Mouse (Mus musculus): ENCODE measurements around the gene Ascl5. TPM values are rescaled to one million over a fixed set of nuclear protein-coding genes. Genes with fewer than 3 reads are reported as not detected.
A peak's percentile ranks its signal among the peaks of the same experiment; 100 is the strongest.

The Ascl5 gene
- total RNA-seq, 1 experiment from 2014 or later = not detected

GRCm38 (mm10) chr1:136040874-136041273, 9.7 kb upstream of the Ascl5 start:
- ATAC-seq (replicated peaks in 1 of 2; ENCODE audit: insufficient read depth in 1 of 2, low FRiP score in 2 of 2, low TSS enrichment in 1 of 2, low read depth in 1 of 2, poor library complexity in 2 of 2, severe bottlenecking in 2 of 2) = no peak

DNA sequence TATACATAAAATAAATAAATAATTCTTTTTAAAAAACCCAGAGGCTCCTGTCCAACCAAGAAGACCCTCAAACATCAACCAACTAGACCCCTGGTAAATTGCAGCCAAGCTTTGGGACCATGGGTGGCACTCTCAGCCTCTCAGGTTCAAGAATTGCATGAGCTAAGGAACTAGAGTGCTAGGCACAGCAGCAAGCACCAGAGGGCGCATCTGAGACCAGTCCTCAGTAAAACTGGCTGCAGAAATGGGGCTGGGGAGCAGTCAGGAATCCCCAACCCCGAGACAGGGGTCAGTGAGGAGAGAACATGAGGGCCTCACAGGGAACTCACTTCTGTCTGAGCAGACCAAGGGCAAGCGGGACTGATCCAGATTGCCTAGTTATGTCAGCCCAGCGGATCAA, 4.8 kb upstream of the Ascl5 start:
- ATAC-seq (replicated peaks in 1 of 2; ENCODE audit: insufficient read depth in 1 of 2, low FRiP score in 2 of 2, low TSS enrichment in 1 of 2, low read depth in 1 of 2, poor library complexity in 2 of 2, severe bottlenecking in 2 of 2) = peak; percentile 63 to 69; a peak in 3 of 4 replicates

DNA sequence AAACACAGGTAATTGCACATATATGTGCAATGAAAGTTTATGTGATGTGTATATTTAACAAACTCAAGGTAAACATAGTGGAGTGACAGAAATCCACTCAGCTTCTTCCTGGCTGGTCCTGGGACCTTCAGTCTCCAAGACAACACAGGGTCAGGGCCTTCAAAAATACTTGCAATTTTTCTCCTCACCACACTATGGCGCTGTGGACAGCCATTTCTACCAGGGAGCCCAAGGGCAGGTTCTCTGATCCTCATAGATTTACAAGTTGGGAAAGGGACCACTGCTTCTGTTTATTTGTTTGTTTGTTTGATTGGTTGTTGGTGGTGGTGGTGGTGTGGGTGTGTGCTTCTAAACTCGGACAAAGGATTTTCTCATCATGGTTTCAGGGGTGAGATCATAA, 3.2 kb upstream of the Ascl5 start:
- 0 out of 4 replicates have a peak, but pooled peaks of 1 of the 2 experiments have one; percentile 46 for ATAC-seq (replicated peaks in 1 of 2; ENCODE audit: insufficient read depth in 1 of 2, low FRiP score in 2 of 2, low TSS enrichment in 1 of 2, low read depth in 1 of 2, poor library complexity in 2 of 2, severe bottlenecking in 2 of 2)

DNA sequence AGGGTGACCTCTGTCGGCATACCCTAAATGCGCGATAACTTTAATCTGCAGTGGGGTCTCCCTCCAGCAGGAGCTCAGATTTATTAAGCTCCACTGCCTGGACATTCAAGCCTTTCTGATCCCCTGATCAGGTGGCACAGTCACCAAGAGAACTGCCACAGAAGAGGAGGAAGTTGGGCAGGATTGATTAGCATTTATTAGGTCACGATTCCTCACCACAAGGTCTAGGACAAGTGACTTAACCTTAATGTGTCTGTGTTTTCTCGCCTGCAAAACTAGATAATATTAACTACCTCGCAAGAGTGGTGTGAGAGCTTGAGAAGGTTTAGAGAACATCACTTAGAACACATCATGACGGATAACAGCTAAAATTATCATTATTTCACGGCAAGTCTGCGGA, 2.7 kb upstream of the Ascl5 start:
- no peak for ATAC-seq (replicated peaks in 1 of 2; ENCODE audit: insufficient read depth in 1 of 2, low FRiP score in 2 of 2, low TSS enrichment in 1 of 2, low read depth in 1 of 2, poor library complexity in 2 of 2, severe bottlenecking in 2 of 2)

DNA sequence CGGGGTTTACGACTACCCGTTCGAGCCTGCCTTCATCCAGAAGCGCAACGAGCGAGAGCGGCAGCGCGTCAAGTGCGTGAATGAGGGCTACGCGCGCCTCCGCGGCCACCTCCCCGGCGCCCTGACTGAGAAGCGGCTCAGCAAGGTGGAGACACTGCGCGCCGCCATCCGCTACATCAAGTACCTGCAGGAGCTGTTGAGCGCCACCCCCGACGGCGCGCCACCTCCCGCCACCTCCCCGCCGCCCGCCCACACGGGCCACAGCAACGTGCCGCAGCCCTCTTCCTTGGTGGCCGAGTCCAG, 360 bp downstream of the Ascl5 start:
- ATAC-seq (replicated peaks in 1 of 2; ENCODE audit: insufficient read depth in 1 of 2, low FRiP score in 2 of 2, low TSS enrichment in 1 of 2, low read depth in 1 of 2, poor library complexity in 2 of 2, severe bottlenecking in 2 of 2) = peak; percentile 14 to 25; a peak in 1 of 4 replicates

GRCm38 (mm10) chr1:136051465-136051864, 861 bp downstream of the Ascl5 start:
- peak; percentile 67 to 79 for ATAC-seq (replicated peaks in 1 of 2; ENCODE audit: insufficient read depth in 1 of 2, low FRiP score in 2 of 2, low TSS enrichment in 1 of 2, low read depth in 1 of 2, poor library complexity in 2 of 2, severe bottlenecking in 2 of 2)

- no peak for ATAC-seq (replicated peaks in 1 of 2; ENCODE audit: insufficient read depth in 1 of 2, low FRiP score in 2 of 2, low TSS enrichment in 1 of 2, low read depth in 1 of 2, poor library complexity in 2 of 2, severe bottlenecking in 2 of 2)
These were observed 1.9 kb downstream of the Ascl5 start, which contains the start of gene Cacna1s for GRCm38 (mm10) chr1:136052547-136052946. Gene Cacna1s (plus strand): TSS chr1:136052750.

GRCm38 (mm10) chr1:136055771-136056170, 5.2 kb downstream of the Ascl5 start:
- no peak for ATAC-seq (replicated peaks in 1 of 2; ENCODE audit: insufficient read depth in 1 of 2, low FRiP score in 2 of 2, low TSS enrichment in 1 of 2, low read depth in 1 of 2, poor library complexity in 2 of 2, severe bottlenecking in 2 of 2)

- no peak for ATAC-seq (replicated peaks in 1 of 2; ENCODE audit: insufficient read depth in 1 of 2, low FRiP score in 2 of 2, low TSS enrichment in 1 of 2, low read depth in 1 of 2, poor library complexity in 2 of 2, severe bottlenecking in 2 of 2)
These were observed 8.0 kb downstream of the Ascl5 start for GRCm38 (mm10) chr1:136058594-136058993.

DNA sequence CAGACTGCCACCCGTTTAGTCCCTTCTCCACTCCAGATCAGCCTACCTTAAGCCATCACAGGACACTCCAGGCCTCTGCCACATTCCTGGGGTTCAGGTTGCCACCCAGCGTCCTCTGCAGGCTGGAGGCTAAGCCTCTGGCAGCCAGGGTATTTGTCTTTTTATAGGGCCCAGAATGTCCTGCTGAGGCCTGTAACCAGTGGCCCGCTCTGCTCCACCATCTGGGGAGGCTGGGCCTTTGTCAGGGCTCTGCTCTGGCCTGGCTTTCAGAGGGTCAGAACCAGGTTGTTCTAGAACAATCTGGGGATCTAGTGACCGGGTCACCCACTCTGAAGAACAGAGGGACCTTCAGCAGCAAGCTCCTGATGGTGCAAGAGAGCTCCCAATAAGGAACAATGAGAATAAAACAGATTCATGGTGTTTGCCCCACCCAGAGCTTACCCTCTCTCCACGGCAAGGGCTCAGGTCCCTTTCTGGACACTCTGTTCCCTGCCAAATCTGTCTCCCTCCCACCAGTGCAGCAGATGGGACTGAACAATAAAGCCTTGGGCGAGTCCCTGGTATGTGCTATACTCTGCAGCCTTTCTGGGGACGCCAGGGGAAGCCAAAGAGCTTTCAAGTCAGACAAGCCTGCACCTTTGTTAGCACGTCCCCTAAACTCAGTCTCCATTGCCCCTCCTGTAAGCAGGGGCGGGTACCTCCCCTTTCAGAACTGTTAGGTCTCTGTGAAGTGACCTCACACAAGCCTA, 10.6 kb downstream of the Ascl5 start:
- ATAC-seq (replicated peaks in 1 of 2; ENCODE audit: insufficient read depth in 1 of 2, low FRiP score in 2 of 2, low TSS enrichment in 1 of 2, low read depth in 1 of 2, poor library complexity in 2 of 2, severe bottlenecking in 2 of 2) = no peak

DNA sequence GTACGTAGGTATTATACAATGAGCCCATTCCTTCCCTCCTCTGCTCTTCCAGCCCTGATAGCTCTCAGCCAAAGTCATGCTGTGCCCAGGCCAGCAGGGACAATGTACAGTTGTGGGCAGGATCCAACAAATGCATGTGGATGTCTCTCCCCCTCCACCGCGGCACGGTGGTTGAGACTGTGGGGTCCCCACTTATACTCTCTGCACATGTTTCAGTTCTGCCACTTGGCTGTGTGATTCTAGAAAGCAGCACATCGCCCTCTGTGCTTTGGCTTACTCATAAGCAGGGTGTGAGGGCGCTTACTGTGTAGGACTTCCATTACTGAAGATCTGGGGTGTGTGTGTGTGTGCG, 11.2 kb downstream of the Ascl5 start:
- no peak for ATAC-seq (replicated peaks in 1 of 2; ENCODE audit: insufficient read depth in 1 of 2, low FRiP score in 2 of 2, low TSS enrichment in 1 of 2, low read depth in 1 of 2, poor library complexity in 2 of 2, severe bottlenecking in 2 of 2)

DNA sequence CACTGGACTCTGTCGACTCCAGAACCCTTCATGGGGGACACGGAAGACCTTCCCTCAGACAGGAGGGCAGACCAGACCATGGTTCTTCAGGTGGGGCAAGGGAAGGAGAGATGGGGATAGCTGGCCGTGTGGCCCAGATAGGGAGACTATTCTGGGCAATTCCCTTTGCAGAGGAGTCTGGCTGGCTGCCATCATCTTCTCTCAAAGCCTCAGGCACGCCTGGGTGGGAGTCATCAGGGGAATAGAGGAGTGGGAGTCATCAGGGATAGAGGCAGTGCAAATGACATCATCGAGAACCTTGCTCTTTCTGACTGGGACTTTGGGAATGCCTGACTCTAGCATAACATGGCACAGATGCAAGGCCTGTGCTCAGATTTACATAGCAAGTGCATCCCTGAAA, 13.4 kb downstream of the Ascl5 start:
- no peak for ATAC-seq (replicated peaks in 1 of 2; ENCODE audit: insufficient read depth in 1 of 2, low FRiP score in 2 of 2, low TSS enrichment in 1 of 2, low read depth in 1 of 2, poor library complexity in 2 of 2, severe bottlenecking in 2 of 2)

- ATAC-seq (replicated peaks in 1 of 2; ENCODE audit: insufficient read depth in 1 of 2, low FRiP score in 2 of 2, low TSS enrichment in 1 of 2, low read depth in 1 of 2, poor library complexity in 2 of 2, severe bottlenecking in 2 of 2) = no peak
These were observed 16.0 kb downstream of the Ascl5 start for GRCm38 (mm10) chr1:136066621-136067020.

- ATAC-seq (replicated peaks in 1 of 2; ENCODE audit: insufficient read depth in 1 of 2, low FRiP score in 2 of 2, low TSS enrichment in 1 of 2, low read depth in 1 of 2, poor library complexity in 2 of 2, severe bottlenecking in 2 of 2) = no peak
These were observed 17.0 kb downstream of the Ascl5 start for GRCm38 (mm10) chr1:136067579-136067978.

- peak in 1 of 2 experiments; percentile 71; a peak in 2 of 4 replicates for ATAC-seq (replicated peaks in 1 of 2; ENCODE audit: insufficient read depth in 1 of 2, low FRiP score in 2 of 2, low TSS enrichment in 1 of 2, low read depth in 1 of 2, poor library complexity in 2 of 2, severe bottlenecking in 2 of 2)
These were observed 25.5 kb downstream of the Ascl5 start for GRCm38 (mm10) chr1:136076086-136076485.

DNA sequence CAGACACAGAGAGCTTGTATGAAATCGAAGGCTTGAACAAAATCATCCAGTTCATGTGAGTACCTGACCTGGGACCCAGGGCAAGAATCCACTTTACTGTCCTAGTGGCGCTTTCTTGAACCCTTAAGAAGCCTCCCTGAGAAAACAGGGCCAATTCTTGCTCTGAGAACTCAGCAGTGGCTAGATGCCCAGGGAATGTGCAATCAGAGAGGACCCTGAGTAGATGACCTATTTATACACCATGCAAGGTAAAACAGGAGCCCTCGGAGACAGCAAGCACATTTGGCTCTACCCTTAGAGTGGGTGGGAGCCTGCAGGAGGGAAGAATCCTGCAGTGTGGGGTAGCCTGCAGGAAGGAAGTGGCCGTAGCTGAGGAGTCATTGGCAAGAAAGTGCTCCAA, 27.1 kb downstream of the Ascl5 start:
- no peak for ATAC-seq (replicated peaks in 1 of 2; ENCODE audit: insufficient read depth in 1 of 2, low FRiP score in 2 of 2, low TSS enrichment in 1 of 2, low read depth in 1 of 2, poor library complexity in 2 of 2, severe bottlenecking in 2 of 2)

GRCm38 (mm10) chr1:136081161-136081560, 30.6 kb downstream of the Ascl5 start:
- ATAC-seq (replicated peaks in 1 of 2; ENCODE audit: insufficient read depth in 1 of 2, low FRiP score in 2 of 2, low TSS enrichment in 1 of 2, low read depth in 1 of 2, poor library complexity in 2 of 2, severe bottlenecking in 2 of 2) = no peak

DNA sequence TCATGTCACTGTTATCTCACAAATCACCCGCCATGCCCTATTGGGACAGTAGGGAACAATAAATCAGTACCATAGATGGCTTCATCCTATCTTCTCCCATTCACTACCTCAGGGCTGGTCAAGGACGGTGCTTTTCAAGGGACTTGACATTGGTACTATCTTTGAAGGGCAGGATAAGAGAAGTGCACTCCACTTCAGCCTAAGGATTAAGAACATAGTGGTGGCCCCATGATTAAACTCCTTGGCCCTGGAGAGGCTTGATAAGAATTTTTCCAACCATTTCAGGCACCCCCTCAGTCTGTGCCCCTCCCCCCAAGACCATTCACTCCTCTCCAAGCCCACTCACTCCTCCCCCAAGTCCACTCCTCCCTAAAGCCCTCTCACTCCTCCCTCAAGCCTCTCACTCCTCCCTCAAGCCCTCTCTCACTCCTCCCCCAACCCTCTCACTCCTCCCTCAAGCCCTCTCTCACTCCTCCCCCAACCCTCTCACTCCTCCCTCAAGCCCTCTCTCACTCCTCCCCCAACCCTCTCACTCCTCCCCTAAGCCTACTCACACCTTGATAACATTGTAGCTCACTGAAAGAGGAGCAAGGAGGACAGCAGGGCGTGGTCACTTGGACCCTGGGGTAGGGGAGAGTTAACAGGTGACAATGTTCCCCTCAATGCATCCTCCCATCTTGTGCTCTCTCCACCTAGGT, 35.5 kb downstream of the Ascl5 start:
- ATAC-seq (replicated peaks in 1 of 2; ENCODE audit: insufficient read depth in 1 of 2, low FRiP score in 2 of 2, low TSS enrichment in 1 of 2, low read depth in 1 of 2, poor library complexity in 2 of 2, severe bottlenecking in 2 of 2) = no peak; a peak in 1 of 4 replicates

Data from hematopoietic stem cell, adult 5-6 weeks (primary cell).